Mouse (Mus musculus) 3T3-L1 (cell line): ENCODE results near the gene Mov10.
"Not testable (repeated sequence)": the region's sequence is repeated elsewhere in the genome, so short reads cannot be mapped to it uniquely, and the experiment has no call there.

Experiments used
- DNase-seq: peaks from one replicate; pipeline ENCODE4 v3.0.0-alpha.2; 2015; ENCODE audit warnings: low read depth, low spot score

Gene Mov10

DNA sequence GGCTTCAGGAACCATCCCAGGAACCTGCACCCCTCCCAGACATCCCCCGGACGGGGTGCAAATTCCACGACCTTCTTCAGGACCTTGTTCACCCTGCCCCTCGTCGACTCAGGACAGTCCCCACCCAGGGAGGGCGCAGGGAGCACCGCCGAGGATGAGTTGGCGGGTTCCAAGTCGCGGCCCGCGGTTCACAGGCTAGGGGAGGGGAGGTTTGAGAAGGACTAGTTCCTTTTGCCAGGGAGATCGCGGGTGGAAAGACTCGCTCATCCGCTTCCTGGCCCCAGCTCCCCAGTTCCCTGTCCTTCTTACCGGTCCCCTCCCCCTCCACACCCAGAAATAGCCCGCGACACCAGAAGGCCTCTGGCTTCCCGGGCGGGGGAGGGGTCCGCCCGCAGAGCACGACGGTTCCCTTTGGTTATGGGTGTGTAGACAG, 36.9 kb downstream of the Mov10 start, which contains the start of gene Fam19a3:
Gene Fam19a3, minus strand, starts transcription at position 370 of the 433 bp plus-strand sequence.
- DNase-seq = no peak

DNA sequence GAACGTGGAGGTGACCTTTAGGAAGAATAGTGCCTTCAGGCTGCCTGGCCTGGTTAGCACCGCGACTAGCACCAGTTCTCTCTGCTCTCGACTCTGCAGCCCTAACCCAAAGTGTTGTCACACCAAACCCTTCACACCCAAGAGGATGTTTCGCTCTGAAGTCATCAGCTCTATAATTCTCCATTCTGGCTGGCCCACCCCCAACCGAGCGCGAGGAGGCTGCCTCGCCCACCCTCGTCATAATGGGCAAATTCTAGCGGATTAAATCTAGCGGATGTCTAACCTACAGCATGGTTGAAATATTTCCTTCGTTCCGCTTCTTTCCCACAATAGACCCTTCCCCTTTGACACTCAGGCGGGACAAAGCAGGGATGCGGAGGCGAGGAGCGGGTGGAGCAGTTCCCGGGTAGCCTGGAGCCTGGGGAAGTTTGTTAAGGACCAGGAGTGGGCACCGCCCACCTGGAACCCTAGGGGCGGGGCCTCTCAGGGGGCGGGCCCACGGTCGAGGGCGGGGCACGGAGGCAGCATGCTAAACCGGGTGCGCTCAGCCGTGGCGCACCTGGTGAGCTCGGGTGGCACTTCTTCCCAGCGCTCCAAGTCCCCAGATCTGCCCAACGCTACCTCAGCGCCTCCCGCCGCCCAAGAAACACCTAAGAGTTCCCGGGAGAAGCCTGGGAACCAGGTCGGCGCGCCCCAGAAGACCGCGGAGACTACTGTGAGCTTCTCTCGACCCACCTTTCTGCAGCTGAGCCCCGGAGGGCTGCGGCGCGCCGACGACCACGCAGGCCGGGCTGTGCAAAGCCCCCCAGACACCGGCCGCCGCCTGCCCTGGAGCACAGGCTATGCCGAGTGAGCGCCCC, 37.6 kb downstream of the Mov10 start, which contains the start of gene Ppm1j:
Gene Ppm1j, plus strand, starts transcription at position 496 of the 860 bp plus-strand sequence.
- DNase-seq = no peak

DNA sequence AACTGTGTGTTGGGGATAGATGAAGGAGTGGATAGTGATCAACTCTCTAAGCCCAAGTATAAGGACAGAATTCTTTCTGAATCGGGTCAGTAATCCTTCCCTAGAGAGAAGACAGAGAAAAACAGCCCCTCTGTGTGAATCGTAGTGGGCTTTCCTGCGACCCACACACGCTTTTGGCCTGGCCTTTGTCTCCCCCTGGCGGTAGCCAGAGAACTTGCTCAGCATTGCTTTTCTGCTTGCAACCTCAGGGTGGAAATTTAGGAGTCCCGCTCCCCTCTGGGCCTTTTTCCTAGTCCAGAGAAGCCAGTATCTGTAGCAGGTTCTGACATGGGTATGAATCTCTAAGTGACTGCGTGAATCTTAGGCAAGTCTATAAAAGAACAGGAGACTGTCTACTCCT, 38.4 kb downstream of the Mov10 start:
- DNase-seq = peak; percentile 69

DNA sequence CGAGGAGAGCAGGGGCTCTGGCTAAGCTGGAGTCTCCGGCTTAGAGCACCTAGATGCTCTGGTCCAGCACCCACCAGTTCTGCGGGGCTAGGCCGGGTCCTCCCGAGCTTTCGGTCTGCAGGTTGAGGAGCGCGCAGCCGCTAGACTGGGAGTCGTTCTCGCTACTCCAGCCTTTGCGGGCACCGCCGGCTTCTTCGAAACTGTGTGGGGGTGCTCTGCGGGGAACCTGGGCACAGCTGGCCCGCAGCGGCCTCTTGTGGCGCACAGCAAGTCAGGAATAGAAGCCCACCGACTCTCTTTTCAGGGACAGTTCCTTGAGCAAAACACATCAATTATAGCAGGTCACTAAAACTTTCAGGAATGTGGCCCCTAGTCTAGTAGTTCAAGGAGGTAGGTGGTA, 41.0 kb downstream of the Mov10 start:
- DNase-seq = no peak

DNA sequence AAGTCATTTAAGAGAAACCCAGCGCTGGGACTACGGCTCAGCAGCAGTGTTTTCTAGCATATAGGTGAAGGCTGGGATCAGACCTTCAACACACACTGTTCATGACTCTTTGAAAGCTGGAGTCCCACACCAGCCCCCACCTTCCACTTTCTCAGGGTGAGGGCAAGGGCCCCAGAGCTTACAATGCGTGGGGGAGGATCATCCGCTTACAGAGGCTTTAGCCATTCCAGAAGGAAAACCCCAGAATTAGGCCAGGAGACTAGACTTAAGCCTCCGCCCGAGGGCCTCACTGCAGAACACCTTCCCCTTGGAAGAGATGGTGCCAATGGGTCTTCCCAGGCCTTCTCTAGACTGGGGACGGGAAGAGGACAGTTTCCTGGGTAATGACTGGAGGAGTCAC, 45.1 kb downstream of the Mov10 start:
- DNase-seq = no peak

DNA sequence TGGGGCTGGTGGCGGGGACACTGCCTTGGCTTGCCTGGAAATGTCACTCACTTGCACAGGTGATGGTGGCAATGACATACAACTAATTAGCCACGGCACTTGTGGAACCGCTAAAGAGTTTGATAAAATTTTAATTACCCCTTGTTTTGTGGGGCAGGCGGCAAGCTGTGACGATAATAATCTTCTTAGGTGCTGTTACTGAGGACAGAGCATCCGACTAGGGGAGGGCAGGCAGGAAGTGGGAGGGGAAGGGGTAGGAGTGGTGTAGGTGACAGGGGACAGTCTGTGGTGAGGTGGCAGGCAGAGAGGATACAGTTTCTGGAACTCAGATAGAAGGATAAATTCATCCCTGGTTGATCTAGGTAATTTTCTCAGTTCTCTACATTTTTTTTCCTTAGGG, 46.9 kb downstream of the Mov10 start:
- DNase-seq = no peak

DNA sequence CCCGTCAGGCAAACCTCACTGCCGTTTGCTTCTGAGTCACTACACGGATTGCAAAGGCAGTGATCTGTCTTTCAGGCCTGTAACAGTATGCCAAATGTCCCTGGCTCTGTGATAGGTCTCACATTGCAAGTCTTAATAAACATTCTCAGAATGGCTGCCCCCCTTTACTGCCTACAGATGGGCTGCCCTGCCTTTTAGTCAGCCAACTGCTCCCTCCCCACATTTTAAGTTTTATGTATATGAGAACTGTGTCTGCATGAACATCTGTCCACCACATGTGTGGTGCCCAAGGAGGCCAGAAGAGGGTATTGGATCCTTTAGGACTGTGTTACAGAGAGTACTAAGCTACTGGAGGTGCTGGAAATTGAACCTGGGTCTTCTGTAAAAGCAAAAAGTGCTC, 47.4 kb downstream of the Mov10 start:
- DNase-seq = peak; percentile 64

DNA sequence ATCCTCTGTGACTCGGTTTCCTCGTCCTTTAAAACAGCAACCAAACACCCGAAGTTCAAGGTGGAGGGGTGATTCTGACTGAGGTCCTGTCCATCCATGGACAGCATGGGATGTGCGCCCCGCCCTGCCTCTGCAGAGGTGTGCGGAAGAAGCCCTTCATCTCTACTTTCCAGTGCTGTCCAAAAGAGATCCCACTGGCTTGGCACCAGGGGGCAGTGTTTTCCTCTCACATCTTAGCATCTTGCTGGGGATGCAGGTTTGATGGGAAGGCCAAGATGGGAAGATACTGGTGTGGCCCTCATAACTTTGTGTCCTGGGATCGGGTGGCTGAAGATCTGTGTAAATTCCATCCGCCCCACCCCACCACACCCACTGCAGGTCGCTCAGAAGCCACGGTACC, 48.3 kb downstream of the Mov10 start:
- peak; percentile 69 for DNase-seq

DNA sequence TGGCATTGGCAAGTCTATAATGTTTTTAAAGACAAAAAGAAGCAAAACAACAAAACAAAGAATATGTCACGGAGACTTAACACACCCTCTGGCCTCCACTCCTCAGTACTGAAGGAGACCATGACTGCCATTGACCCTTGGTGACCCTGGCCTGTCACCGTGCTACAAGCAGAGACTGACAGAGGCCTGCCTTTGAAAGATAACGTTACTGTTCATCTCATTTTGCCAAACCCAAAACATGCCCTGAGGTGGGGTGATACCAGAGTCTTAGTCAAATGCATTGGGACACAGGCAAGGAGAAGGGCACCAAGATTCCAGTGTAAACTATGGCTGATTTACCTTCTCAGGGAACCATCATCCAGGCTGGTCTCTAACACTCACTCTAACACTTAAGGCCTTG, 49.2 kb downstream of the Mov10 start:
- DNase-seq = no peak

DNA sequence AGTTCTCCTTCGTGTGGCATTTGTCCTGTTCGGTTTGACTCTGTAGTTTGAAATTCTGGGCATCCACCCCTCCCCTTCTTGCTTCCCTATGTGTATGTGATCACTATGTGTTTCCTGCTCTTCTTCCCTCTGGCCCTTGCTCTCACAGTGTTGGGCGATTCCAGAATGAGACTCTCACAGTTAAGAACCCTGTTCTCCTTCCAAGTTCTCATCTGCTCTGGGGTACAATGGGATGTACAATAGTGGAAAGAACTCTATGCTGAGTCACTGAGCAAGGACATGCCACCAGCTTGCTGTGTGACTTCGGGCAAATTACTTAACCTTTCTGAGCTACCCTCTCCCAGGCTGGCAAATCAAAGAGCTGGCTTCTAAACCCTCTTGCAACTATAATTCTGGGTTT, 50.6 kb downstream of the Mov10 start:
- no peak for DNase-seq

DNA sequence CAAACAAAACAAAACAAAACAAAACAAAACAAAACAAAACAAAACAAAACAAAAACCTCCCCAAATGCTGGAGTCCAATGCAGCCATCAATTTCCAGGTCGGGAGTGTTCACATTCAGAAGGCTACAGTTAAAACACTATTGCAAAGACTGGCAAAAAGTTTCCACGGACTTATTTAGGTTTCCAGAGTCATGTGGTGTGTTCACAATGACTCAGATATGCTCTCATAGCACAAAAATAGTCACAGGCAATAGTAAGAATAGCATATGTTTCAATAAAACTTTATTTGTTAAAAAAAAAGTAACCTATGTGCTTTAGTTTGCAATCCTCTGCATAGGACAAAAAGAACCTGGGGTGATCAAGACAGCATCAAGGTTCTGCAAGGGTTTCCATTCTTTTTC, 51.2 kb downstream of the Mov10 start:
- peak; percentile 32 for DNase-seq

DNA sequence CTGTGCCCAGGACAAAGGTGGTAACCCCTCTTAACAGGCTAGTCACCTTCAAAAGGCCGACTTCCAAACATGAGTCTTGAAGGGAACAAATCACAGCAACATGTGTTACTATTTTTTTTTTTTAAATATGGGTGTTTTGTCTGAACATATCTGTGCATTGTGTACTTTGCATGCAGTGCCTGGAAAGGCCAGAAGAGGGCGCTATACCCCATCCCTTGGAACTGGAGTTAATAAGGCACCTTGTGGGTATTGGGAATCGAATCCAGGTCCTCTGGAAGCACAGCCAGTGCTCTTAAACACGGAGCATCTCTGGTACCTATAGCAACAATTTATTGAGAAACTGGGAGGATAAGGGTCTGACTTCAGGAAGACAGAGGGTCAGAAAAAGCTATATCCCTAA, 53.3 kb downstream of the Mov10 start:
- DNase-seq = peak; percentile 37

DNA sequence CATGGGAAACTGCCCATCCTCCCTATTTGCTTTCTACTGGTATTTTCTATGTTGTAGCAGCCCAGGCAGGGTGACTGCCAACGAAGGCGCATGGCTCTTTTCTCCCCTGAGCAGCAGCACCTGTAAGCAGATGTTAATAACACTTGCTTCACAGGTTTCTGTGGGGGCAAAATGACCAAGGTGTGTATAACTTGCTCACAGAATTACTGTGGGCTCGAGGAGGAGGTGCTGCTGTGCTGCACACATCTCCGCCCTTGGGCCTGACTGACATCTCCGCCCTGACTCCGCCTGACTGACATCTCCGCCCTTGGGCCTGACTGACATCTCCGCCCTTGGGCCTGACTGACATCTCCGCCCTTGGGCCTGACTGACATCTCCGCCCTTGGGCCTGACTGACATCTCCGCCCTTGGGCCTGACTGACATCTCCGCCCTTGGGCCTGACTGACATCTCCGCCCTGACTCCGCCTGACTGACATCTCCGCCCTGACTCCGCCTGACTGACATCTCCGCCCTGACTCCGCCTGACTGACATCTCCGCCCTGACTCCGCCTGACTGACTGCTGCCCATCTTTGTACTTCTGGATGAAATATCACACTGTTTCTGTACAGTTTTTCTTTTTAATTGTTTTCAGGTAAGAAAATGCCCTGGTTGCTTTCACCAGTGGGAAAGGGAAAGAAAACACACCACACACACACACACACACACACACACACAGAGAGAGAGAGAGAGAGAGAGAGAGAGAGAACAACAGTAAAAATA, 56.1 kb downstream of the Mov10 start:
- DNase-seq = not testable (repeated sequence)

DNA sequence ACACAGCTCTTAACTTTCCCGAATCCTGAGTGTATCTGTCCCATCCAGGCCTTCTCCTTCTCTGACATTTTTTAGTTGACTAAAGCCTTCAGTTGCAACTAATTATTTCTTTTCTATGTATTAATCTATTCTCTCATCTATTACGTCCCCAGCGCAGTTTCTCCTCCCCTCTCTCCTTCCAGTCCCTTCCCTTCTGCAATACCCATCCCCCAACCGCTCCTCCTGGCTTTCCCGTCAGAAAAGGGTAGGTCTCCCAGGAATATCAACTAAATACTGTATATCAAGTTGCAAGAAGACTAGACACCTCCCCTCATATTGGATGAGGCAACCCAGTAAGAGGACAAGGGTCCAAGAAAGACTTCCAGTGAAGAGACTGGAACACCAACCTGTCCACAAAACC, 59.5 kb downstream of the Mov10 start:
- no peak for DNase-seq

DNA sequence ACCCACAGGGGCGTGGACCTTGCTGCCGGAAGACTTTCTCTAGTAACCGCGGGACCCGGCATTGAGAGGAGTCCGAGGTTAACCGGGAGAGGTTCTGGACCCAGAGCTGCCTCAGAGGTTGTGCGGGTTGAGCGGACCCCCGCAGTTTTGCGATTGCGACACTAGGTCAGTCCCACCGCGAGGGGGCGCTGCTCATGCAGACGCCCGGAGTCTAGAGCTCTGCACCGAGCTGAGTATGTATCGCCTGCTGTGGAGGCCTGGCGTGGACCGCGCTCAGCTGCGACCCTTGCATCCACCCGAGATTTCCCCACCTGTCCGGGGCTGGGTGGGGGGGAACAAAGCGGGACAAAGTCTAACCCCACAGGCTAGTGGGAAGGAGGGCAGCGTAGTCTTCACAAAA, 60.0 kb downstream of the Mov10 start:
- no peak for DNase-seq

DNA sequence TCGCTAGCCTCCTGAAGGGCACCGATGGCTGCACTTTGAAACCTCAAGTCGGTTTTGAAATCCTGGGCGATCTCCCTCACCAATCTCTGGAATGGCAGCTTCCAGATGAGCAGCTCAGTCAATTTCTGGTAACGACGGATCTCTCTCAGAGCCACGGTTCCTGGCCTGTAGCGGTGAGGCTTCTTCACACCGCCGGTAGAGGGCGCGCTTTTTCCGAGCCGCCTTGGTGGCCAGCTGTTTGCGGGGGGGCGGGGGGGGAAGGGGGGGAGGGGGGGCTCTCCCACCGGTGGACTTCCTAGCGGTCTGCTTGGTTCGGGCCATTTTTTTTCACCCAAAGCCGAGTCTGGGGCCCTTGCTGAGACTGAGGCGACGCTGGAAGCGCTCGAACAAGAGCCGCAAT, 65.5 kb downstream of the Mov10 start:
- not testable (repeated sequence) for DNase-seq
